Mouse (Mus musculus) heart, embryonic 16.5 days (tissue): ENCODE data around the gene Stk39. TPM values are rescaled to one million over a fixed set of nuclear protein-coding genes. Genes with fewer than 3 reads are reported as not detected.

Source experiments
- ATAC-seq: fragments of 200-750 bp; cut with Nextera tagmentation; replicated peaks from 2 replicates; pipeline ENCODE4 v1.8.0; 2017; ENCODE audit warnings: moderate number of reproducible peaks; ENCODE audit not compliant: insufficient read depth, low FRiP score; ENCODE audit errors: extremely low read depth
- H3K27ac ChIP-seq: fragments of 300-500 bp; sonication (generic); 2 replicates; pipeline ENCODE4 v1.5.1; 2014; ENCODE audit warnings: mild to moderate bottlenecking, low read length, control low read depth, moderate library complexity
- H3K27me3 ChIP-seq: fragments of 300-500 bp; sonication (generic); 2 replicates; pipeline ENCODE4 v1.6.1; 2014; ENCODE audit warnings: low read length, mixed read lengths; ENCODE audit not compliant: control insufficient read depth, insufficient read depth
- H3K36me3 ChIP-seq: fragments of 300-500 bp; sonication (generic); 2 replicates; pipeline ENCODE4 v1.6.1; 2014; ENCODE audit not compliant: control insufficient read depth, insufficient read depth
- H3K4me1 ChIP-seq: fragments of 300-500 bp; sonication (generic); 2 replicates; pipeline ENCODE4 v1.6.1; 2014; ENCODE audit warnings: low read length, mixed read lengths; ENCODE audit not compliant: control insufficient read depth, insufficient read depth
- H3K4me2 ChIP-seq: fragments of 300-500 bp; sonication (generic); 2 replicates; pipeline ENCODE4 v1.6.1; 2014; ENCODE audit warnings: low read depth, mild to moderate bottlenecking, control low read depth, low read length
- H3K4me3 ChIP-seq: fragments of 300-500 bp; sonication (generic); 2 replicates; pipeline ENCODE4 v1.5.1; 2014; ENCODE audit warnings: mild to moderate bottlenecking, control low read depth, low read length
- H3K9ac ChIP-seq: fragments of 300-500 bp; sonication (generic); 2 replicates; pipeline ENCODE4 v1.6.1; 2014; ENCODE audit warnings: low read length, control low read depth
- H3K9me3 ChIP-seq: fragments of 300-500 bp; sonication (generic); replicated peaks from 2 replicates; pipeline ENCODE4 v1.6.1; 2016; ENCODE audit warnings: low read length; ENCODE audit not compliant: control insufficient read depth
- WGBS: fragments of 180-500 bp; shearing (Covaris S2); extraction: QIAGEN DNeasy Blood & Tissue Kit; methylation state at CpG from one replicate; pipeline ENCODE4 v1.1.7; 2014; 5-methylcytosine and 5-hydroxymethylcytosine counted together
- polyA plus RNA-seq: library from polyadenylated mRNA; unstranded; fragments of >200 nt; fragmentation: Nextera tagmentation; extraction: Ambion mirVana; gene quantifications from 2 replicates; pipeline ENCODE4 v1.2.1, GENCODE M21; 2015

Gene Stk39
- polyA plus RNA-seq, 1 experiment from 2014 or later: 61.8 TPM

- 83% methylated on average over 6 of the region's 6 CpGs for WGBS
- Histone ChIP-seq H3K27me3 (no peaks in the 10 kb centered on the region), H3K4me3 (no peak overlapping the region), H3K36me3 (no peaks in the 10 kb centered on the region; the same call in 1 of the 2 replicates), H3K27ac (peak overlapping the region; percentile 37), H3K9ac (no peak overlapping the region), H3K4me2 (no peak overlapping the region), H3K9me3 (no peaks in the 10 kb centered on the region), H3K4me1 (peaks cover 37% of the 10 kb centered on the region)
- ATAC-seq: no peak
Observed at GRCm38 (mm10) chr2:68420223-68420622, 51.8 kb downstream of the Stk39 start.

- Histone ChIP-seq H3K27me3 (no peaks in the 10 kb centered on the region), H3K9me3 (no peaks in the 10 kb centered on the region), H3K27ac (peak overlapping the region; percentile 37; the same call in 1 of the 2 replicates), H3K4me1 (peaks cover 37% of the 10 kb centered on the region), H3K36me3 (no peaks in the 10 kb centered on the region), H3K4me2 (no peak overlapping the region), H3K9ac (no peak overlapping the region), H3K4me3 (no peak overlapping the region)
- WGBS: 65% methylated on average over 7 of the region's 7 CpGs
- no peak for ATAC-seq
Observed at GRCm38 (mm10) chr2:68419746-68420145, 52.3 kb downstream of the Stk39 start.

GRCm38 (mm10) chr2:68419165-68419564, 52.9 kb downstream of the Stk39 start:
- Histone ChIP-seq H3K4me3 (no peak overlapping the region), H3K9ac (no peak overlapping the region), H3K9me3 (no peaks in the 10 kb centered on the region; the same call in 1 of the 2 replicates), H3K4me2 (no peak overlapping the region), H3K4me1 (peaks cover 39% of the 10 kb centered on the region), H3K27ac (no peak overlapping the region), H3K36me3 (0 out of 2 replicates have a peak, but pooled peaks cover 2% of the 10 kb centered on the region), H3K27me3 (no peaks in the 10 kb centered on the region)
- 86% methylated on average over 7 of the region's 7 CpGs for WGBS
- no peak for ATAC-seq

- H3K4me1 ChIP-seq: peaks cover 49% of the 10 kb centered on the region
Observed at GRCm38 (mm10) chr2:68417081-68417480, 55.0 kb downstream of the Stk39 start.

GRCm38 (mm10) chr2:68415691-68416090, 56.4 kb downstream of the Stk39 start:
- H3K4me3 ChIP-seq: no peak overlapping the region
- ATAC-seq: peak; percentile 85
- H3K27ac ChIP-seq: peak overlapping the region; percentile 91
- no peaks in the 10 kb centered on the region; the same call in 1 of the 2 replicates for H3K9me3 ChIP-seq
- WGBS: 41% methylated on average over 6 of the region's 6 CpGs
- 0 out of 2 replicates have a peak, but pooled peaks cover 2% of the 10 kb centered on the region for H3K36me3 ChIP-seq
- peak overlapping the region; percentile 53 for H3K4me2 ChIP-seq
- peak overlapping the region; percentile 18; the same call in 1 of the 2 replicates for H3K9ac ChIP-seq
- H3K4me1 ChIP-seq: peaks cover 52% of the 10 kb centered on the region
- H3K27me3 ChIP-seq: no peaks in the 10 kb centered on the region

More at GRCm38 (mm10) chr2:68417081-68417480, 55.0 kb downstream of the Stk39 start:
- no peaks in the 10 kb centered on the region for H3K27me3 ChIP-seq
- peak overlapping the region; percentile 91 for H3K27ac ChIP-seq
- 0 out of 2 replicates have a peak, but pooled peaks cover 2% of the 10 kb centered on the region for H3K36me3 ChIP-seq
- WGBS: 78% methylated on average over 5 of the region's 5 CpGs
- H3K4me2 ChIP-seq: no peak overlapping the region
- no peak for ATAC-seq
- H3K9ac ChIP-seq: no peak overlapping the region
- H3K4me3 ChIP-seq: no peak overlapping the region
- H3K9me3 ChIP-seq: no peaks in the 10 kb centered on the region; the same call in 1 of the 2 replicates

- Histone ChIP-seq H3K4me3 (no peak overlapping the region), H3K27ac (peak overlapping the region; percentile 70), H3K4me2 (no peak overlapping the region), H3K9me3 (no peaks in the 10 kb centered on the region; the same call in 1 of the 2 replicates), H3K9ac (peak overlapping the region; percentile 34; the same call in 1 of the 2 replicates), H3K4me1 (peaks cover 58% of the 10 kb centered on the region), H3K36me3 (0 out of 2 replicates have a peak, but pooled peaks cover 2% of the 10 kb centered on the region), H3K27me3 (no peaks in the 10 kb centered on the region)
- 41% methylated on average over 5 of the region's 5 CpGs for WGBS
- ATAC-seq: no peak
Observed at GRCm38 (mm10) chr2:68412149-68412548, 59.9 kb downstream of the Stk39 start.

- no peak for ATAC-seq
- no peak overlapping the region for H3K4me3 ChIP-seq
- H3K27me3 ChIP-seq: no peaks in the 10 kb centered on the region
- no peaks in the 10 kb centered on the region; the same call in 1 of the 2 replicates for H3K9me3 ChIP-seq
- H3K36me3 ChIP-seq: 0 out of 2 replicates have a peak, but pooled peaks cover 2% of the 10 kb centered on the region
- WGBS: 56% methylated on average over 8 of the region's 8 CpGs
- peaks cover 58% of the 10 kb centered on the region for H3K4me1 ChIP-seq
- H3K9ac ChIP-seq: peak overlapping the region; percentile 34
- peak overlapping the region; percentile 70 for H3K27ac ChIP-seq
- no peak overlapping the region for H3K4me2 ChIP-seq
Observed at GRCm38 (mm10) chr2:68411201-68411600, 60.9 kb downstream of the Stk39 start.

GRCm38 (mm10) chr2:68409640-68410215, 62.3 kb downstream of the Stk39 start:
- peaks cover 66% of the 10 kb centered on the region for H3K4me1 ChIP-seq
- 0 out of 2 replicates have a peak, but pooled peaks cover 2% of the 10 kb centered on the region for H3K36me3 ChIP-seq
- H3K27me3 ChIP-seq: no peaks in the 10 kb centered on the region
- no peak overlapping the region for H3K4me2 ChIP-seq
- H3K4me3 ChIP-seq: no peak overlapping the region
- no peak overlapping the region for H3K9ac ChIP-seq
- H3K9me3 ChIP-seq: no peaks in the 10 kb centered on the region; the same call in 1 of the 2 replicates
- WGBS: 83% methylated on average over 12 of the region's 12 CpGs
- no peak for ATAC-seq
- no peak overlapping the region for H3K27ac ChIP-seq

GRCm38 (mm10) chr2:68408271-68408980, 63.6 kb downstream of the Stk39 start:
- Histone ChIP-seq H3K4me2 (peak overlapping the region; percentile 20), H3K4me3 (no peak overlapping the region), H3K9ac (peak overlapping the region; percentile 51; the same call in 1 of the 2 replicates)

More at GRCm38 (mm10) chr2:68408271-68408980, 63.6 kb downstream of the Stk39 start:
- Histone ChIP-seq H3K27ac (peak overlapping the region; percentile 84), H3K36me3 (no peaks in the 10 kb centered on the region), H3K9me3 (no peaks in the 10 kb centered on the region), H3K4me1 (peaks cover 70% of the 10 kb centered on the region), H3K27me3 (no peaks in the 10 kb centered on the region)
- WGBS: 30% methylated on average over 17 of the region's 17 CpGs
- 0 out of 2 replicates have a peak, but pooled peaks have one; percentile 18 for ATAC-seq
